Mouse (Mus musculus) kidney, postnatal 25 days (tissue): ENCODE results near the gene Creb1.
"Not testable (repeated sequence)": the region's sequence is repeated elsewhere in the genome, so short reads cannot be mapped to it uniquely, and the experiment has no call there.

Experiments used
- DNase-seq, 2 experiments: peaks; one replicate each; pipeline ENCODE4 v3.0.0; 2021; ENCODE audit warnings: mixed read lengths in 2 of 2

Creb1 gene

DNA sequence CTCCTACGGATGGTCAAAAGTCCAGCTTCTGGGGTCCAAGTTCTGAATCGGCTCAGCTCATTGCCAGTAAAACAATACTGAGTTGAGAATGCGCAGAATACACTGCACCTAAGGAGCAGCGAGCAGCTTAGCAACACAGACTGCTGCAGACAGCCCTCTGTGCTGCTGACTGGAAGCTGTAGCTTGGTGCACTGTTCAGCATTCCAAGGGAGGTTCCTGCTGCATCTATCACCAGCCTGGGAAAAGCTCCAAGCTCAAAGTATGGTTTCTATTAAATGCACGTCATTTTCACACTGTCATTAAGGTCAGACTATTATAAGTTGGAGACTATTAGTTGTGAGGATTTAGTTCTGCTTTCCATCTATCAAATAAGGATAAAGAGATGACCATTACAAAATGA lies 88.7 kb downstream of the Creb1 start:
- DNase-seq = peak in 1 of 2 experiments; percentile 42

DNA sequence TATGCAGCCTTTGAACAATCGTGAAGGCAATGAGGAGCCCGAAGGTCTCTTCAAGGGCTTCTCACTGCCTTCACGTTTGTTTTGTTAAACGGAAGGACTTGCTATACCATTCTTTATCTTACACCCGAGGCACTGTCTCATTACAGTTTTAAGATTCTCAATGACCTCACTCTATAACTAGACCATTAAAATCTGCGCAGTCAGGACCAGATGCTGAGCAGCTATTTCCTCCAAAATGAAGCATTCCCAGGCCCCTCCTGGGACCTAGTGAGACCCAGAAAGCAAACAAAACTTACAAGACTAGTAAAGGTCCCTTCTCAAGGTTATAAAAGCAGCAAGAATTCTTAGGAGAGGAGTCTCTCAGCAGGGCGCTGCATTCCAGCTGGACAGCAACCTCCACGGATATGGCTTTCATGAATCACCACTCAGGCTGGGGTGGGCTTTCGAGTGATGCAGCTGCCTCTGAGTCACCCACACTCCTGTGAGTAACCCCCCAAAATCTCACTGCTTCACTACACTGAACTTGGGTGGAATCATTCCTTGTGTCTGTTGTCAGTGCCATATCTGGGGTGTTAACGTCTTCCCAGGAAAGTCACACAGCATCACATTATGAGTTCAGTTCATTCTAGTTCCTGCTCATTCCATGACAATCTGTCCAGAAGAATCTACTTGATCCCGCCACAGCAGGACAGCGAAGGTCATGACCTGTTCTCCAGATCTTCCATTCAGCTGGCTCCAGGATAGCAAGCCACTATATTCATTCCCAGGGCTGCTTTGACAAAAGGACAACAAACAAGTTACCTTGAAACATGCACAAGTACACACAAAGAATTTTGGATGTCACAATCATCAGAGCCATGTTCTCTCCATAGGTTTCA lies 91.4 kb downstream of the Creb1 start:
- DNase-seq = no peak

DNA sequence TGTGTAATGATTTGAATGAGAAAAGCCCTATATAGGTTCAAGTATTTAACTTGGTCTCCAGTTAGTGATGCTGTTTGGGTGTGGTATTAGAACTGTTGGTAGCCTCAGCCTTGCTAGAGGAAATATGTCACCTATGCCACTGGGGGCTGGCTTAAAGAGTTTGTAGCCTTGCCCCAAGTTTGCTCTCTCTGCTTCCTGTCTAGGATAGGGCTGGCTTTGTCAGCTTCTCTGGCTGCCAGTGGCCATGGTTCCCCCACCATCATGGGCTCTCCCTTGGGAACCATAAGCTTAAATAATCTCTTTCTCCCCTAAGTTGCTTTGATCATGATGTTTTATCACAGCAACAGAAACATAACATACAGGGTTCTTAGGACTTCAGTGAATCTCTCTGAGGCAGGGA lies 92.8 kb downstream of the Creb1 start:
- no peak for DNase-seq

DNA sequence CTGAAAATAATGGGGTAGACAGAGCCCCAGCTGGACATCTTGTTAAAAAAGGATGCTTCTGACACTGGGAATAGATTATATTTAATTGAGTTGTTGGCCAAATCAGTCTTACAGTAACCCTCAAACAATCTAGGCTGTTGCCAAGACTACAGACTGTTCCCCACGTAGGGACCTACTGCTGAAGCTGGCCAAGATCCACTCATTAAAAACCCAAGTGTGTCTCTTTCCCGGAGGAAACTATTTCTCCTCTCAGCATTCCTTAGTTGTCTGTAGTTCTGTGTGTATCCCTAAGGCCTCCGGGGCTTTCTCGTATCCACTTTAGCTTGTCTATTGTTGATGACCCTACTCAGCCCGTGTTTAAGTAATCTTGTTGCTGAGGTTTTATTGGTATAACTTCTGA lies 99.1 kb downstream of the Creb1 start:
- no peak for DNase-seq

DNA sequence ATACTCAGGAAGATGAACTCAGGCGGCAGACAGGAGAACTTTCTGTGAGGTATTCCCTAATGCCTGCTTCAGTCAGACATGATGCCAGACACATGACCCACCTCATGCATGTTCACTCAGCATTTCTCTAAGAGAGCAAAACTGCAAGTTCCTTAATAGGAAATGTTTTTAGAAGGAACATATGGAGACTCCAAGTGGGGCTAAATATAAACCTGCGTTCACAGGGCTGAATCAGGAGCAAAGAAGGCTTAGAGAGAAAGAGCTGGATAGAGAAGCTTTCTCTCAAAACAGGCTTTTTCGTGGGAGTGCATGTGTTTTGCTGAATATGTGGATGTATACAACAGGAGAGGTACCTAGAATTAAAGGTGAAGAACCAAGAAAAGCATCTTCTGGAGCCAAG lies 100.8 kb downstream of the Creb1 start:
- DNase-seq = no peak

DNA sequence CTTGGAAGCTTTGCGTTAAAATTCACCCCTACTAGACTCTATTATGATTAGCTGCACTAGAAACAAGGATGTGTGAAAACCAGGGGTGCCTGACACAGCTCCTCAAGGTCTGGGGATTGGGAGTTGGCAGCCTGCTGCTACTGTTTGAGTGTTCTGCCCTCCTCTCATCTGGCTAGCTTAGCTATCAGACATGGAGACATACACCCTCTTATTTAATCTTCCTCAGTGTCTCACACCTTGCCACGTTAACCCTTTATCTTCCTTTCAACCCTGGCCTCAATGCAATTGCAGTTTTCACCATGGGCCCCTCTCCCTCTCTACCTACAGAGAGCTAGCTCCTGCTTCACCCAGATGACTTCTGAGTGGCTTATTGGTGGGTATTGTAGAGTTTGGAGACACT lies 103.2 kb downstream of the Creb1 start:
- DNase-seq = no peak

DNA sequence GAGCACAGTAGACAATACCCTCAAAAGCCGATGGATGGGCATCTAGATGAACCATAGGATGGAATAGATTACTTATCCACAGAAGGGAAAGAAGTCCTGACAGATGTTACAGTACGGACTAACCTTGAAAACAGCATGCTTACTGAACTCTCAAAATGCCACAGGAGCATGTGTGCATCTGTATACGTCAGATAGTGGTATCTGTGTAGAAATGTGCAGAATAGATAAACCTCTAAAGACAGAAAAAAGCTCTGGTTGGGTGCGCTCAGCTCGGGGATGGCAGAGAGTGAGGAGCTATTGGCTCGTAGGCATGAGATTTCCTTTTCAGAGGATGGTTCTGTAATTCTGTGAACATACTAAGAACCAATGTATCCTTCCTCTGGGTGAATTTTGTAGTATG lies 106.8 kb downstream of the Creb1 start:
- DNase-seq = no peak

DNA sequence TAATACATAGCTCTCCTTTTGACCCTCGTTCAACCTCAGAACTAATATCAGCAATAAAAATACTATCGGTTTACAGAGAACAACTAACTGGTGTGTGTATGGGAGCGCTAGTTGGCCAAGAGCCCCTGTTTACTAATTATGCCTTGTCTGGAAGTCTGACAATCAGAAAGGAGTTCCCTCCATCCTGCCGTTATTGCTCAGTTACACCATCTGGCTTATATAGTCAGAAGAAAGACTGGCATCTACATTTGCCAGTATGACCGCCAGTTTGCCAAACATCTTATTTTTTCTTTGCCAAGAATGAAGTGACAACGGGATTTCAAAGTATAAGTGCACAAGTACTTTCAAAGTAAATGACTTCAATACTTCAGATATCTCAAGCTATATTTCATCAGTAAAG lies 108.6 kb downstream of the Creb1 start:
- no peak for DNase-seq

DNA sequence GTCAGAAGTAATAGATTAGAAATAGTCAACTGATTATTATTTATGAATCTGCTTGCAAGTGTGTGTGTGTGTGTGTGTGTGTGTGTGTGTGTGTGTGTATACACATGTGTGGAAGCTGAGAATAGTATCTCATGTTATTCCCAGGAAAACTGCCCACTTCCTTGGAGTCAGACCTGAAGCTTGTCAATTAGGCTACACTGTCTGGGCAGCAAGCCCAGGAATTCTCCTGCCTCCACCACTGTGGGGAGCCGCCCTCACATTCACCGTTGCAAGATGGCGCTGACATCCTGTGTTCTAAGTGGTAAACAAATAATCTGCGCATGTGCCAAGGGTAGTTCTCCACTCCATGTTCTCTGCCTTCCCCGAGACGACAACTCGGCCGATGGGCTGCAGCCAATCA lies 110.1 kb downstream of the Creb1 start:
- DNase-seq = not testable (repeated sequence)

DNA sequence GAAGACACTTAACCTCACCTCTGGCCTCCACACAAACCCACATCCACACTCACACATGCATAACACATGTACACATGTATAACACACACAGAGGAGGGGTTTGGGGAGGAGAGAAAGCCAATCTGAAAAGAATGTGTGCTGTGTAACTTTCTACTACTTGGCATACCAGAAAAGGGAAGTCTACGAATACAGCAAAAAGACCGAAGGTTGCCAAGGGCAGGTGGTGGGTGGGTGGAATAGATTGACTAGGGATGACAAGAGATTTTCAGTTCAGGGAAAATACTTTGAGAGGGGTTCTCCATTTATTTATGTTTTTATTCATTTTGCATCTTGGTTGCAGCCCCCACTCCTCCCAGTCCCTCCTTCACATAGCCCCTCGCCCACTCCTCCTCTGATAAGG lies 112.1 kb downstream of the Creb1 start:
- DNase-seq = no peak

DNA sequence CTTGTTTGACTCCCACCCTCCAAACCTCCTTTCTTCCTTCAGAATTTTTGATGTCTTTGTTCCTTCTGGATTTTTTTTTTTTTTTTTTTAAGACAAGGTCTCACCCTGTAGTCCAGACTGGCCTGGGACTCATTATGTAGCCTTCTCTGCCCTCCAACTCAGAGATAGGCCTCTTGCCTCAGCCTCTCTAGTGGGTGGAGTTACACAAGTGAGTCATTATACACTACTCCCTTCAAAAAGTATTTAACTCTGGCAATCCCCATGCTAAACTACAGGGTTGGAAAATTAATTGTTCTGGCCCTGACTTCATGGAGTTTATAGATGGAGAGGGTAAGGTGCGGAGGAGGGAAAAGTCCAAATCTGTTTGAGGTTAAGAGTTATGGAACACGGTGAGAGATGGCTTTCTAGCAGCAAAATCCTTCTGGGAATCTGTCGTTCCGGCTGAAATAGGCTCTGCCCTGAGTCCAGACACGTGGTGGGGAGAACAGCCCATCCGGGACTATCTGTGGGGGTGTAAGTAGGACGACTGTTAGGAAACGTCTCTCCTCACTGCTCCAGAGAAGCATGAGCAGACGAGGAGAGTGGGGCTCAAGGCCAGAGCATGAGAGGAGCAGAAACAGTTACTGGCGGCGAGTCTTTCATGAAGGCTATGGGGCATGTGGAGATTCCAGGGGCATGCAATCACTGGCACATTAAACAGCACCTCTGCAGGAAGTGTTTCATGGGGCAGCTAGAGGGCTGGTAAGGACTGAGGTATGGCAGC lies 117.1 kb downstream of the Creb1 start:
- no peak for DNase-seq

DNA sequence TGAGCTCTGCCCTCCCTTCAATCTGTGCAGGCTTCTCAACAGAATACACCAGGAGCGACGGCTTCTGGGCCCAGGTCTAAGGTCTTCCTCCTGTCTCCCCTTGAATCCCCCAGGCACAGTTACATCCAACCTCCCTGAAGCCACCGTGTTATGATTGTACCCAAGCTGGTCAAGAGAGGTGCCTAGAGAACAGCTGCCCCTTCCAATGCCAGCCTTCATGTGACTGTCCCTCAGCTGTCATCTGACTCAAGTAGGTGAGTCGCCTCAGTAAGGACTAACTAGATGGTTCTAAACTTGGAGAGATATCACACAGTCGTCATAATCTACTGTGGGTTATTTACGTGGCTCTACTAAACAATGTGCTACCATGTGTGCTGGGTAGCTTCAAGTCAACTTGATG lies 121.3 kb downstream of the Creb1 start:
- no peak for DNase-seq
